Mouse (Mus musculus): ENCODE results near the gene Mpp2. TPM values are rescaled to one million over a fixed set of nuclear protein-coding genes. Genes with fewer than 3 reads are reported as not detected.

The Mpp2 gene
- polyA plus RNA-seq, 1 experiment from 2014 or later: 16.2 TPM

Other genes with a start within 250 kb of the Mpp2 start
- gene Meox1, start 194.1 kb downstream of the Mpp2 start, polyA plus RNA-seq (2014; fragmentation: Nextera tagmentation; extraction: Ambion mirVana): 19.9 and 23.9 TPM in 2 replicates
- not detected in 2 replicates for gene Sost, start 121.5 kb downstream of the Mpp2 start, polyA plus RNA-seq (2014; fragmentation: Nextera tagmentation; extraction: Ambion mirVana)
- gene Cfap97d1, start 104.2 kb downstream of the Mpp2 start, polyA plus RNA-seq (2014; fragmentation: Nextera tagmentation; extraction: Ambion mirVana): not detected in 2 replicates
- gene Dusp3, start 101.5 kb downstream of the Mpp2 start, polyA plus RNA-seq (2014; fragmentation: Nextera tagmentation; extraction: Ambion mirVana): 14.0 and 15.3 TPM in 2 replicates
- gene Mpp3, start 60.1 kb downstream of the Mpp2 start, polyA plus RNA-seq (2014; fragmentation: Nextera tagmentation; extraction: Ambion mirVana): 28.1 and 35.1 TPM in 2 replicates
- 0.12 and 0.26 TPM in 2 replicates for gene Cd300lg, start 47.0 kb downstream of the Mpp2 start, polyA plus RNA-seq (2014; fragmentation: Nextera tagmentation; extraction: Ambion mirVana)
- gene Ppy, start 12.8 kb upstream of the Mpp2 start, polyA plus RNA-seq (2014; fragmentation: Nextera tagmentation; extraction: Ambion mirVana): not detected in 2 replicates
- gene Pyy, start 19.3 kb upstream of the Mpp2 start, polyA plus RNA-seq (2014; fragmentation: Nextera tagmentation; extraction: Ambion mirVana): 1.0 TPM in 1 of 2 replicates, not detected in the other
- gene Nags, start 57.0 kb upstream of the Mpp2 start, polyA plus RNA-seq (2014; fragmentation: Nextera tagmentation; extraction: Ambion mirVana): not detected in 2 replicates
- 34.2 and 34.9 TPM in 2 replicates for gene Tmem101, start 67.9 kb upstream of the Mpp2 start, polyA plus RNA-seq (2014; fragmentation: Nextera tagmentation; extraction: Ambion mirVana)
- 74.2 and 81.9 TPM in 2 replicates for gene Lsm12, start 96.8 kb upstream of the Mpp2 start, polyA plus RNA-seq (2014; fragmentation: Nextera tagmentation; extraction: Ambion mirVana)
- 30.0 and 35.3 TPM in 2 replicates for gene G6pc3, start 101.1 kb upstream of the Mpp2 start, polyA plus RNA-seq (2014; fragmentation: Nextera tagmentation; extraction: Ambion mirVana)
- 41.1 and 42.7 TPM in 2 replicates for gene Hdac5, start 141.7 kb upstream of the Mpp2 start, polyA plus RNA-seq (2014; fragmentation: Nextera tagmentation; extraction: Ambion mirVana)
- gene BC030867, start 160.4 kb upstream of the Mpp2 start, polyA plus RNA-seq (2014; fragmentation: Nextera tagmentation; extraction: Ambion mirVana): 17.9 and 18.6 TPM in 2 replicates
- gene Asb16, start 180.2 kb upstream of the Mpp2 start, polyA plus RNA-seq (2014; fragmentation: Nextera tagmentation; extraction: Ambion mirVana): not detected in 2 replicates
- gene Tmub2, start 196.4 kb upstream of the Mpp2 start, polyA plus RNA-seq (2014; fragmentation: Nextera tagmentation; extraction: Ambion mirVana): 61.7 and 64.5 TPM in 2 replicates
- 18.8 and 20.0 TPM in 2 replicates for gene Atxn7l3, start 208.1 kb upstream of the Mpp2 start, polyA plus RNA-seq (2014; fragmentation: Nextera tagmentation; extraction: Ambion mirVana)
- gene Ubtf, start 231.2 kb upstream of the Mpp2 start, polyA plus RNA-seq (2014; fragmentation: Nextera tagmentation; extraction: Ambion mirVana): 86.0 and 93.2 TPM in 2 replicates

All from neural tube, embryonic 11.5 days (tissue).